Mouse (Mus musculus) MEL (cell line): ENCODE results near the gene Thumpd1.

Source experiments
- CTCF ChIP-seq, 3 experiments: IDR thresholded peaks in 2 of 3; conservative IDR thresholded peaks in 1 of 3; 2 replicates each; pipeline ENCODE4 v1.5.1; 2011 to 2012; ENCODE audit warnings: low read length in 3 of 3, low read depth in 2 of 3, mild to moderate bottlenecking in 2 of 3, improper control_type of control experiment in 1 of 3, inconsistent platforms in 1 of 3, mixed read lengths in 1 of 3, moderate library complexity in 1 of 3; ENCODE audit not compliant: control insufficient read depth in 1 of 3, insufficient read depth in 1 of 3, poor library complexity in 1 of 3, severe bottlenecking in 1 of 3
- EP300 ChIP-seq, 2 experiments: IDR thresholded peaks; 2 replicates each; pipeline ENCODE4 v1.6.1; 2011; ENCODE audit warnings: improper control_type of control experiment in 2 of 2, low read length in 2 of 2, low read depth in 1 of 2, mild to moderate bottlenecking in 1 of 2
- JUND ChIP-seq: IDR thresholded peaks from 2 replicates; pipeline ENCODE4 v1.6.1; 2011; ENCODE audit warnings: low read depth, mild to moderate bottlenecking, improper control_type of control experiment, low read length
- MXI1 ChIP-seq: IDR thresholded peaks from 2 replicates; pipeline ENCODE4 v1.6.1; 2011; ENCODE audit warnings: mild to moderate bottlenecking, low read depth, low read length, improper control_type of control experiment
- POLR2A ChIP-seq, 2 experiments: IDR thresholded peaks; 2 replicates each; pipeline ENCODE4 v1.6.1; 2011 to 2012; ENCODE audit warnings: low read length in 2 of 2, mild to moderate bottlenecking in 2 of 2, control low read depth in 1 of 2, improper control_type of control experiment in 1 of 2, low read depth in 1 of 2, moderate library complexity in 1 of 2; ENCODE audit not compliant: control insufficient read depth in 1 of 2, insufficient read depth in 1 of 2, poor library complexity in 1 of 2
- RAD21 ChIP-seq: IDR thresholded peaks from 2 replicates; pipeline ENCODE4 v1.6.1; 2011; ENCODE audit warnings: mild to moderate bottlenecking, low read depth, low read length, improper control_type of control experiment
- ZC3H11A ChIP-seq: IDR thresholded peaks from 2 replicates; pipeline ENCODE4 v1.6.1; 2012; ENCODE audit warnings: low read depth, mild to moderate bottlenecking, inconsistent platforms, low read length, improper control_type of control experiment

DNA sequence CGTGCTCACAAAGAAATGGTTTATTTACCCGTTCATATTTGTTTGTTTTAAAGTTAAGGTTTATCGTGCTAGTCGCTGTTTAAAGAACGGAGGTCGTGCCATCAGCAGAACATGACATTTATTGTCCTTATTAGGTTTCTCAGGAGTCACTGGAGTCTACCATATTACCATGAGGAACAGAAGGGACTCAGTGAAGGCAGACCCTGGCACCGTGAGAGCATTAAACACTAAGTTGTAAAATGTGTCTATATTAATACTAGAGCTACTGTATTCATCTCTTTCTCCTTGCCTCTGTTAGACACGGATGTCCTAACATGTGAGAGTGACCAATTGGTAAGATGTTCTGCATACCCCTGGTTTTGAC, 331 bp upstream of the Thumpd1 start:
- no peak for TF ChIP-seq POLR2A (IDR thresholded peaks at IDR 0.05; ENCODE audit: control insufficient read depth in 1 of 2, insufficient read depth in 1 of 2, low read depth in 1 of 2, low read length in 2 of 2, poor library complexity in 1 of 2)
- TF ChIP-seq EP300 (IDR thresholded peaks at IDR 0.05; ENCODE audit: low read depth in 1 of 2, low read length in 2 of 2) = no peak
- no peak for TF ChIP-seq MXI1
- TF ChIP-seq CTCF (IDR thresholded peaks at IDR 0.05 in 2 of 3, conservative IDR thresholded peaks at IDR 0.05 in 1 of 3; ENCODE audit: control insufficient read depth in 1 of 3, insufficient read depth in 1 of 3, low read depth in 2 of 3, low read length in 3 of 3, poor library complexity in 1 of 3, severe bottlenecking in 1 of 3) = no peak
- TF ChIP-seq ZC3H11A = no peak
- TF ChIP-seq JUND = no peak
- TF ChIP-seq RAD21 = no peak
